ENCODE assay signal across 23 mouse cellular contexts in the genomic region with DNA sequence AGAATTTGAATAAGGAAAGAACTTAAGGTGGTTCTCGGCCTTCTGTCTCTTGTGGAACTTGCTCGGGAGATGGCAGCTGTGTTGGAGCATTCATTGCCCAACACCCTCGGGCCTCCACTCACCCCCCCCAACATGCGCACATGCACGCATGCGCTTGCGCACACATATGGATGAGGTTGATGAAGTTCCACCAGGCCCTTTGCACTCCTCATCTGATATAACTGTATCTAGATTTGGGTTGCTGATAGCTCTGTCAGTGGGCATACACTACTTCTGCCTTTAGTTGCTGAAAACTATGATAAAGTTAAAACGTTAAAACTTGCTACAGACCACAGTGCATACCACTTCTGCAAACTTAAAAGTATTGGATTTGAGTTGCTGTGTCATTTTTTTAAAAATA.
"Had no signal": no experiment of that assay in that cellular context is flagged by ENCODE, and none has a peak within 500 bp of the region (broad histone marks: within the 10 kb centered on the region; RNA-seq: fewer than 3 reads in every experiment).

No protein-coding gene starts in this region.

- H3K4me1 ChIP-seq: limb, embryonic 10.5 days had no signal

- H3K27me3 ChIP-seq: limb, embryonic 13.5 days; liver, embryonic 12.5 days; liver, embryonic 15.5 days; lung, embryonic 15.5 days; midbrain, embryonic 12.5 days; midbrain, embryonic 15.5 days; neural tube, embryonic 13.5 days had no signal

- DNase-seq: kidney, adult 18-20 months; kidney, adult 9 months; kidney, postnatal 14 days; kidney, postnatal 4 days; liver; lung, adult 18-20 months; lung, postnatal 14 days; lung, postnatal 4 days; retina, postnatal 1 day; right cerebral cortex, postnatal 25 days; thymus, adult 2 months; thymus, postnatal 14 days; thymus, postnatal 4 days had no signal

- H3K4me3 ChIP-seq: limb, embryonic 10.5 days; limb, embryonic 13.5 days; liver, embryonic 12.5 days; liver, embryonic 15.5 days; lung, embryonic 15.5 days; midbrain, embryonic 12.5 days; midbrain, embryonic 15.5 days; myocyte; neural tube, embryonic 13.5 days had no signal

- H3K9me3 ChIP-seq: limb, embryonic 10.5 days; limb, embryonic 13.5 days; liver, embryonic 12.5 days; liver, embryonic 15.5 days; lung, embryonic 15.5 days; midbrain, embryonic 12.5 days; midbrain, embryonic 15.5 days; neural tube, embryonic 13.5 days had no signal

- ATAC-seq: liver, embryonic 12.5 days; midbrain, embryonic 15.5 days had no signal

- H3K9ac ChIP-seq: limb, embryonic 13.5 days; liver, embryonic 12.5 days; liver, embryonic 15.5 days; lung, embryonic 15.5 days; midbrain, embryonic 12.5 days; midbrain, embryonic 15.5 days; neural tube, embryonic 13.5 days had no signal

- H3K27ac ChIP-seq: limb, embryonic 10.5 days; limb, embryonic 13.5 days; liver, embryonic 12.5 days; liver, embryonic 15.5 days; lung, embryonic 15.5 days; stomach, postnatal 0 days had no signal
